Mouse (Mus musculus) lung, postnatal 0 days (tissue): ENCODE data around the gene Prkg1. TPM values are rescaled to one million over a fixed set of nuclear protein-coding genes. Genes with fewer than 3 reads are reported as not detected.

ENCODE experiments used
- ATAC-seq: fragments of 200-750 bp; cut with Nextera tagmentation; 2 replicates; pipeline ENCODE4 v1.8.0; 2017; ENCODE audit warnings: moderate library complexity
- DNase-seq: peaks from one replicate; pipeline ENCODE4 v3.0.0-alpha.2; 2016; ENCODE audit warnings: low spot score
- H3K27ac ChIP-seq: fragments of 300-500 bp; sonication (generic); 2 replicates; pipeline ENCODE4 v1.5.1; 2014; ENCODE audit warnings: antibody characterized with exemption, mild to moderate bottlenecking, low read length, mixed read lengths
- H3K27me3 ChIP-seq: fragments of 300-500 bp; sonication (generic); replicated peaks from 2 replicates; pipeline ENCODE4 v1.6.1; 2014; ENCODE audit warnings: low read length, mixed read lengths; ENCODE audit not compliant: insufficient read depth
- H3K36me3 ChIP-seq: fragments of 300-500 bp; sonication (generic); 2 replicates; pipeline ENCODE4 v1.6.1; 2014; ENCODE audit warnings: low read length, mixed read lengths; ENCODE audit not compliant: insufficient read depth
- H3K4me1 ChIP-seq: fragments of 300-500 bp; sonication (generic); 2 replicates; pipeline ENCODE4 v1.6.1; 2014; ENCODE audit warnings: antibody characterized with exemption, low read depth, low read length, mixed read lengths; ENCODE audit not compliant: insufficient read depth
- H3K4me2 ChIP-seq: fragments of 300-500 bp; sonication (generic); replicated peaks from 2 replicates; pipeline ENCODE4 v1.6.1; 2014; ENCODE audit warnings: low read depth, mild to moderate bottlenecking, low read length, moderate library complexity, mixed read lengths
- H3K4me3 ChIP-seq: fragments of 300-500 bp; sonication (generic); 2 replicates; pipeline ENCODE4 v1.5.1; 2014; ENCODE audit warnings: low read depth, low read length
- H3K9ac ChIP-seq: fragments of 300-500 bp; sonication (generic); replicated peaks from 2 replicates; pipeline ENCODE4 v1.6.1; 2014; ENCODE audit warnings: low read depth, mild to moderate bottlenecking
- H3K9me3 ChIP-seq: fragments of 300-500 bp; sonication (generic); 2 replicates; pipeline ENCODE4 v1.6.1; 2016; ENCODE audit warnings: low read length, mixed read lengths
- CTCF ChIP-seq: IDR thresholded peaks from 2 replicates; pipeline ENCODE4 v1.5.1; 2016; ENCODE audit warnings: antibody characterized with exemption, mild to moderate bottlenecking
- EP300 ChIP-seq: IDR thresholded peaks from 2 replicates; pipeline ENCODE4 v1.6.1; 2016; ENCODE audit warnings: antibody characterized with exemption, mild to moderate bottlenecking, control low read depth
- WGBS: fragments of 180-500 bp; shearing (Covaris S2); extraction: QIAGEN DNeasy Blood & Tissue Kit; methylation state at CpG from one replicate; pipeline ENCODE4 v1.1.7; 2014; 5-methylcytosine and 5-hydroxymethylcytosine counted together
- polyA plus RNA-seq: library from polyadenylated mRNA; unstranded; fragments of >200 nt; fragmentation: Nextera tagmentation; extraction: Ambion mirVana; gene quantifications from 2 replicates; pipeline ENCODE4 v1.2.1, GENCODE M21; 2015

Prkg1 gene
- polyA plus RNA-seq, 1 experiment from 2014 or later = 4.8 TPM

DNA sequence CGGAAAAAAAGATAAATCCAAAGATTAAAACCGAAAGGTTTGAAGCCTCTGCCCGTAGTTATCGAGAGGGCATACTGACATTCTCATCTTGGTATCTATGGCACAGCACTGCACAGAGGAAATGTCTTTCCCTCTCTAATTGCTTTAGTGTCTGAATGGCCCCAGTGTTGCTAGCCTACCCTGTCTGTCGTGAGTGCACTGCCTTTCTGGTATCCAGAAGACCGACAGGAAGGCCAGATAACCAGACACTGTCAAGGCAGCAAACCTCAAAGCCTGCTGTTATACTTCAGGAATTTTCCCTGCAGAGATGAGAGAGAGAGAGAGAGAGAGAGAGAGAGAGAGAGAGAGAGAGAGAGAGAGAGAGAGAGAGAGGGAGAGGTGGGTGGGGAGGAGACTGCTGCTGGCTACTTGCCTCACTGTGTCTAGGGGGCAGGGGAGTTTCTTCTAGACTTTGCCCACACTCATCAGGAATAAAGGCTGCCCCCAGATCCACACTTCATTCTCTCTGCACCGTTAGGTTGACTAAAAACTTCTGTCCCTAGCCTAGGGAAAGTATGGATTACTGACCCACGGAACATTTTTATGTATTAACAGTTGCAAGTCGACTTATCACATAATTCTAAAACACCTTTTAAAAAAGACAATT is 10.1 kb downstream of the Prkg1 start:
- ATAC-seq = no peak
- Histone ChIP-seq H3K9ac (no peak overlapping the region), H3K4me3 (no peak overlapping the region), H3K36me3 (no peaks in the 10 kb centered on the region), H3K4me2 (no peak overlapping the region; the same call in 1 of the 2 replicates), H3K4me1 (peaks cover 8% of the 10 kb centered on the region; the same call in 1 of the 2 replicates), H3K9me3 (no peaks in the 10 kb centered on the region), H3K27me3 (no peaks in the 10 kb centered on the region), H3K27ac (peak overlapping the region; percentile 32; the same call in 1 of the 2 replicates)
- 38% methylated on average over 9 of the region's 9 CpGs for WGBS
- no peak for TF ChIP-seq CTCF
- TF ChIP-seq EP300 = no peak
- no peak for DNase-seq

DNA sequence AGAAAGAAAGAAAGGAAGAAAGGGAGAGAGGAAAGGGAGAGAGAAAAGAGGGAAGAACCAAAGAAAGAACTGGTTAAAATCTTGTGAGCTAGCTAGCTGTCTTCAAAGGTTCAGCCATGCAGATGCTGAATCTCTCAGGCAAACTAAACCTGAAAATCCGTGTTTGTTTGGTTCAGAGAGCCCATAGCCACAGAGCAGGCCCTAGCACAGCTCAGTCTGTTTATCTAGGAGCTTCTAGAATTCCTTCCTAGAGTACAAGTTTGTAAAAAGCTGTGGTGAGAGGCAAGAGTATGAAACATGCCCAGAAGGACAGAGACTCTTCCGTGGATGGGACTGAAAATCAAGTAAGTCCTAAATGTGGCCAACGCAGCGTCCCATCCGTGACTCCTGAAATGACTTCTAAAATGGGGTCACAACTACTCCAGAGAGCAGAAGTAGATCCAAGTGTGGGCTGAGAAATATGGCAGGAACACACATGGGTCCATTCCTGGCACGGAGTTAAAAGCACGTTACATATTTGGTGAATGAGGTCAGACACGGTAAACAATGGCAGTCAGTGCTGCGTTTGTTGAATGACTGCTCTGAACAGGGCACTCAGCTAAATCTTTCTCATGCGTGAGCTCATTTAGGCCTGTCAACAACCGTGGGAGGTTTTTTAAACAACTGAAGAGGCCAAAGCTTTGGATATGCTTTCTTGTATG is 13.7 kb downstream of the Prkg1 start:
- DNase-seq (peak; percentile 86), ATAC-seq (peak; percentile 94)
- H3K27me3 ChIP-seq = no peaks in the 10 kb centered on the region
- no peak overlapping the region for H3K9ac ChIP-seq
- H3K9me3 ChIP-seq = no peaks in the 10 kb centered on the region
- 15% methylated on average over 11 of the region's 11 CpGs for WGBS
- H3K4me2 ChIP-seq = no peak overlapping the region
- no peak overlapping the region for H3K4me3 ChIP-seq
- peak overlapping the region; percentile 63 for H3K27ac ChIP-seq
- H3K36me3 ChIP-seq = no peaks in the 10 kb centered on the region
- H3K4me1 ChIP-seq = peaks cover 8% of the 10 kb centered on the region; the same call in 1 of the 2 replicates
- TF ChIP-seq CTCF (no peak), EP300 (peak; percentile 79)

DNA sequence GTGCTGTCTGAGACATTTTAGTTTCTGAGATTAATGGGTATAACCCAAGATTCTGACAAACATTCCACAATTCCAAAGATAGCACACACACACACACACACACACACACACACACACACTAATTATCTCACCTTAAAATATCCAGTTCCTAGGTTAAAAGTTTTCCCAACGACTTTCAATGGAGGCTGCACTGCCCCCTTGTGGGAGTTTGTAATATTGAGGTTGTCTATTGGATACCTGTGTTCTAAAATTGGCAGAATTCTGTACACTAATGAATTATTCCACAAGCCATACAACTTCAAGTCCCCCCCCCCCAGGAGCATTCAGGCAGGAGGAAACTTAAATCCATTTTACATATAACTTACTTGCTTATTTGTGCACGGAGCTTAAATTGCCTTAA is 18.2 kb downstream of the Prkg1 start:
- Histone ChIP-seq H3K9me3 (no peaks in the 10 kb centered on the region), H3K27me3 (no peaks in the 10 kb centered on the region), H3K4me1 (no peaks in the 10 kb centered on the region), H3K27ac (no peak overlapping the region), H3K4me3 (no peak overlapping the region), H3K9ac (no peak overlapping the region), H3K36me3 (no peaks in the 10 kb centered on the region), H3K4me2 (no peak overlapping the region)
- TF ChIP-seq CTCF (peak; percentile 74), EP300 (no peak)
- 17% methylated on average over 2 of the region's 2 CpGs for WGBS
- no peak for ATAC-seq
- DNase-seq = no peak

- DNase-seq = peak; percentile 63
- TF ChIP-seq CTCF = no peak
- TF ChIP-seq EP300 = no peak
- no peak overlapping the region for H3K4me2 ChIP-seq
- H3K27me3 ChIP-seq = no peaks in the 10 kb centered on the region
- peak; percentile 59 for ATAC-seq
- H3K4me3 ChIP-seq = no peak overlapping the region
- WGBS = 52% methylated on average over 8 of the region's 8 CpGs
- no peaks in the 10 kb centered on the region for H3K36me3 ChIP-seq
- H3K27ac ChIP-seq = no peak overlapping the region
- H3K9ac ChIP-seq = no peak overlapping the region
- H3K4me1 ChIP-seq = no peaks in the 10 kb centered on the region
- no peaks in the 10 kb centered on the region for H3K9me3 ChIP-seq
These were observed 21.4 kb downstream of the Prkg1 start for GRCm38 (mm10) chr19:31743241-31744045.

DNA sequence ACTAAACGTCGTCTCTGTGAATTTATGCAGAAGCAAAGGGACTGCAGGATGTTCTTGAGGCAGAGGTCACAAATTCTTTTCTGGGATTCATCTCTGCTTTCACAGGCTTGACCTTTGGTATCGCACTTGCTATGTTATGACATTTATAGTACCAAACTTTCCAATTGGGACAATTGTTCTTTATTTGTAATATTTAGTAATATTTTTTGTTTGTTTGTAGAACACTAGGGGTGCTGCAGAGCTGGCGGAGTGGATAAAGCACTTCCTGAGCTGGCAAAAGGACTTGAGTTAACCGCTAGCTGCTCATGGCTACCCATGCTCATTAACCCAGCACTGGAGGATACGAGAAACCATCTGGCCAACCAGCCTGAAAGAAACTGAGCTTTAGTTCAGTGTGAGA is 49.9 kb downstream of the Prkg1 start:
- no peaks in the 10 kb centered on the region for H3K9me3 ChIP-seq
- TF ChIP-seq CTCF = peak; percentile 44
- TF ChIP-seq EP300 = no peak
- ATAC-seq (peak; percentile 17; the same call in 1 of the 2 replicates), DNase-seq (peak; percentile 53)
- H3K4me3 ChIP-seq = no peak overlapping the region
- 65% methylated on average over 6 of the region's 6 CpGs for WGBS
- peak overlapping the region; percentile 68; the same call in 1 of the 2 replicates for H3K27ac ChIP-seq
- no peak overlapping the region for H3K9ac ChIP-seq
- no peaks in the 10 kb centered on the region for H3K36me3 ChIP-seq
- H3K27me3 ChIP-seq = no peaks in the 10 kb centered on the region
- H3K4me2 ChIP-seq = no peak overlapping the region
- H3K4me1 ChIP-seq = peaks cover 4% of the 10 kb centered on the region; the same call in 1 of the 2 replicates

DNA sequence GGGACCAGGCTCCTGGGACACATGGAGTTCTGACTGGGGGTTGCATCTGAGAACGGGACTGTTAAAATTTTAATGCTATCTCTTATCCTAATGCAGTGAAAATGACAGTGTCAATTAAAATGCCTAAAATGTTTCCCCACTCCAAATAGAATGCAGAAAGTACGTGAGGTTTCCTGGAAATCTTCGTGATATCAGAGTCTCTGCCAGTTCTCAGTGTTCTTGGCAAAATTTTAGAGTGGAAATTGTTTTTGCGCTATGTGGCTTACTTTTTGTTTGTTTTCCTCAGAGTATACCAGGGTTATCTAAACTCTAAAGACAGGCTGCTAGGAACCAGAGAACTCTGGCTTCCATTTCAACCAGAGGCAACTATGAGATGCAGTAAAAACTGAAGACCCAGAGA is 50.4 kb downstream of the Prkg1 start:
- Histone ChIP-seq H3K4me3 (no peak overlapping the region), H3K36me3 (no peaks in the 10 kb centered on the region), H3K4me1 (peaks cover 4% of the 10 kb centered on the region; the same call in 1 of the 2 replicates), H3K9me3 (no peaks in the 10 kb centered on the region), H3K9ac (no peak overlapping the region), H3K27me3 (no peaks in the 10 kb centered on the region), H3K27ac (peak overlapping the region; percentile 68; the same call in 1 of the 2 replicates), H3K4me2 (no peak overlapping the region)
- ATAC-seq = peak; percentile 57
- DNase-seq = peak; percentile 53
- TF ChIP-seq EP300 = peak; percentile 77
- TF ChIP-seq CTCF = no peak
- WGBS = 52% methylated on average over 4 of the region's 4 CpGs
